Mouse (Mus musculus): ENCODE measurements around the gene Cfap20. TPM values are rescaled to one million over a fixed set of nuclear protein-coding genes. Genes with fewer than 3 reads are reported as not detected.

The Cfap20 gene
- polyA plus RNA-seq, 1 experiment from 2014 or later, result 151 TPM

DNA sequence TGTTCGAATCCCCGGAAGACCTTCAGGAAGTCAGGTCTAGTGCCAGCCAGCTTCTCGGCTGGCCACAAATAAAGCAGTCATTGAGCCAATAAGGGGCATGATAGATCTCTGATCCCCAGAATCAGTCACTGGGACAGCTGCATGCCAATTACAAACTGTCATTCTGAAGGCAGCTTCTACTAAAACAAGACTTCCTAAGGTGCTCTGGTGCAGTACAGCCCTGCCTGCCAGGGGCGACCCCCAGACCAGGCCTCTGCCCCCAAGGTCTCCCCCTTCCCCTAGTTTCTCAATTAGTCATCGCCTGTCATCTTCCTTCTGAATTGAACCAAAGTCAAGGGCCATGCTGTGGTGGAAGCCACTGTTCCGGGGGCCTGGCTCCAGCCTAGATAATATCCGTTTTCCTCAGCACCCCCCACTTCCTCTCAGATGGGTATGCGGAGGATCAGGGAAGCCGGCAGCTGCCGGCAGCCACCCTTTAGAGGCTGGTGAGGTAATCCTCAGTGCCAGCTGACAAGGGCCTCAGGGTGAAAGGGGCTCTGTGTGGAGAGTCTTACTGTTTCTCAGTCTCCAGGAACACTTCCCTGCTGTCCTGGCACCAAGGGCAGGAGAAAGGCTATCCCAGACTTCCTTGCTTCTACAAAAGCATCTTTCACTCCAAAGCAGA lies 23.2 kb downstream of the Cfap20 start:
- Histone ChIP-seq H3K4me2 (peak overlapping the region; percentile 24), H3K27ac (replicated peaks) (peak overlapping the region; percentile 54), H3K9ac (peak overlapping the region; percentile 33), H3K36me3 (no peaks in the 10 kb centered on the region), H3K27me3 (replicated peaks) (no peaks in the 10 kb centered on the region), H3K9me3 (no peaks in the 10 kb centered on the region), H3K4me3 (no peak overlapping the region), H3K4me1 (peaks cover 17% of the 10 kb centered on the region)
- WGBS, result 26% methylated on average over 10 of the region's 10 CpGs
- ATAC-seq (ENCODE audit: extremely low read depth, insufficient number of reproducible peaks, low FRiP score, low TSS enrichment), result no peak

DNA sequence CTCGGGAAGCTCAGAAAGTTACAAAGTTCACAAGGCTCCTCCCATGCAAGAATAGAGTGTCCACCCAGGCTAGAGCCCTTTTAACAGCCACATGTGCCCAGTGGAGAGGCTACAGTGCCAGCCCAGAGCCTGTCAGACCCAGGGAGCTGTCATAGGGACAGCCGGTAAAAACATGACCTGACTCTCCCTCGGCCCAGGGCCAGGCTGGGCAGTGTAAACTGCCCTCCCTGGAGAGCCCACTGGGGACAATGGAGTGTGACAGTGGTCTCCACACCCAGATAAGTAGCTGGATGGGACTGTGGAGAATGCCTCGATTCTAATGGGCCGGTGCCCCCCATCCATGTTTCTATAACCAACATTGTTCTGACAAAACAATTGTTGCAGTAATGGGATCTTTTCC lies 25.2 kb downstream of the Cfap20 start:
- no peak overlapping the region; the same call in 1 of the 2 replicates for H3K27ac ChIP-seq (replicated peaks)
- no peak for ATAC-seq (ENCODE audit: extremely low read depth, insufficient number of reproducible peaks, low FRiP score, low TSS enrichment)
- H3K9ac ChIP-seq, result no peak overlapping the region

DNA sequence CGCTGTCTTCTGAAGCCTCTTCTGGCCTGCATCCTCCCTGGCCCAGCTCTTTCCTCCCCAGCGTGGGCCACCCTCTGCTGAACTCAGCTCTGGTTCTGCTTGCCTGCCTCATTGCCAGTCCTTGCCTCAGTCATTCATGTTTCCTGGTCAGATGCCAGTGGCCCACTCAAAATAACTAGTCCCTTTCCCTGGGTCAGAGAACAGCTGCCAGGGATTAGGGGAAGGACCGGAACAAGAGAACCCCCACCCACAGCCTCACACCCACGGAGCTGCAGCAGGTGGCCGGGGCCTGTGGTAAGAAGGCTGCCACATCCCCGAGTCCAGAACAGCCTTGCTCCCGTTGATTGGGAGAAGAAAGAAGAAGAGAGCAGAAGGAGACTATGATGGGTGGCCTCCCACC lies 33.6 kb downstream of the Cfap20 start:
- Histone ChIP-seq H3K9ac (no peak overlapping the region), H3K4me3 (no peak overlapping the region)
- no peak for ATAC-seq (ENCODE audit: extremely low read depth, insufficient number of reproducible peaks, low FRiP score, low TSS enrichment)

More for the DNA sequence above, 25.2 kb downstream of the Cfap20 start:
- H3K36me3 ChIP-seq, result no peaks in the 10 kb centered on the region
- H3K4me2 ChIP-seq, result no peak overlapping the region
- no peak overlapping the region for H3K4me3 ChIP-seq
- 62% methylated on average over 5 of the region's 5 CpGs for WGBS
- peaks cover 17% of the 10 kb centered on the region for H3K4me1 ChIP-seq
- no peaks in the 10 kb centered on the region for H3K27me3 ChIP-seq (replicated peaks)
- H3K9me3 ChIP-seq, result no peaks in the 10 kb centered on the region

DNA sequence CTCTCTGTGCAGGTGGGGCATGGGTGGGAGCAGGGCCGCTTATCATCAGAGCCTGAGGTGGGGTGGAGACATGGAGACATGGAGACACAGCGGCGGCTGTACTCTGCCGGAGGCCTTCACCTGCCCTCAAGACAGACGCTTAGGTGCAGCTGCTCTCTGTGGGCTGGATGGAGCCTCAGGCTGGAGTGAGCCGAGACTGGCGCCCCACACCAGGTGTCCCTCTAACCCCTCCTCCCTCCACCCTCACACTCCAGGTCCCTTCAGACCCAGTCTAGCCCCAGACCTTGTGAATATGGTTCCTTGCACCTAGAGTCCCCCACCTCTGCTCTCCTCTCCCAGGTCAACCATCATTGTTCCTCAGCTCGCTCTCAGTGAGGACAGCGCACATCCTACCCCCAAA lies 35.5 kb downstream of the Cfap20 start:
- 76% methylated on average over 9 of the region's 9 CpGs for WGBS
- Histone ChIP-seq H3K9me3 (no peaks in the 10 kb centered on the region), H3K27ac (replicated peaks) (no peak overlapping the region), H3K4me3 (no peak overlapping the region), H3K4me2 (no peak overlapping the region), H3K4me1 (peaks cover 38% of the 10 kb centered on the region), H3K36me3 (no peaks in the 10 kb centered on the region), H3K27me3 (replicated peaks) (no peaks in the 10 kb centered on the region), H3K9ac (no peak overlapping the region)
- ATAC-seq (ENCODE audit: extremely low read depth, insufficient number of reproducible peaks, low FRiP score, low TSS enrichment), result no peak

More for the DNA sequence above, 33.6 kb downstream of the Cfap20 start:
- no peak overlapping the region for H3K27ac ChIP-seq (replicated peaks)
- H3K27me3 ChIP-seq (replicated peaks), result no peaks in the 10 kb centered on the region
- H3K4me2 ChIP-seq, result no peak overlapping the region
- peaks cover 18% of the 10 kb centered on the region for H3K4me1 ChIP-seq
- H3K9me3 ChIP-seq, result no peaks in the 10 kb centered on the region
- no peaks in the 10 kb centered on the region for H3K36me3 ChIP-seq
- WGBS, result 79% methylated on average over 7 of the region's 7 CpGs

DNA sequence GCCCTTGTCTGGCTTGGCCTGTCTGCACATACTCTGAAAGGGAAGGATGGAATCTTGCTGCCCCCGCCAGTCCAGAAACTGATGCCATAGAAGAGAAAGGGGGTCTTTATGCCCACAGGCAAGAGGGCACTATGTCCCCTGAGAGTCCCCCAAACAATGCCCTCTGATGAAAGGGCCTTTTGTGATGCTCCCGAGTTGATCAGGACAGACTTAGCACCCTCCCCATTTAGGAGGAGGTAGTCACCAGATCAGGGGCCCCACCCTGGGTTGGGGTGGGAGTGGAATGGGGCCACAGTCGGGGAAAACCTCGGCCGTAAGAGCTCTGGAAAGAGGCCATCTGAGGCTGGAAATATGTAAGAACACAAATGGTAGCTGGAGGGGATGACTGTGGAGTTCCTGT lies 37.5 kb downstream of the Cfap20 start:
- H3K9me3 ChIP-seq, result no peaks in the 10 kb centered on the region
- H3K4me3 ChIP-seq, result no peak overlapping the region
- no peaks in the 10 kb centered on the region for H3K27me3 ChIP-seq (replicated peaks)
- H3K36me3 ChIP-seq, result no peaks in the 10 kb centered on the region
- ATAC-seq (ENCODE audit: extremely low read depth, insufficient number of reproducible peaks, low FRiP score, low TSS enrichment), result no peak
- peak overlapping the region; percentile 59 for H3K27ac ChIP-seq (replicated peaks)
- H3K4me1 ChIP-seq, result peaks cover 53% of the 10 kb centered on the region
- 31% methylated on average over 5 of the region's 5 CpGs for WGBS
- no peak overlapping the region for H3K4me2 ChIP-seq
- H3K9ac ChIP-seq, result peak overlapping the region; percentile 12; the same call in 1 of the 2 replicates

DNA sequence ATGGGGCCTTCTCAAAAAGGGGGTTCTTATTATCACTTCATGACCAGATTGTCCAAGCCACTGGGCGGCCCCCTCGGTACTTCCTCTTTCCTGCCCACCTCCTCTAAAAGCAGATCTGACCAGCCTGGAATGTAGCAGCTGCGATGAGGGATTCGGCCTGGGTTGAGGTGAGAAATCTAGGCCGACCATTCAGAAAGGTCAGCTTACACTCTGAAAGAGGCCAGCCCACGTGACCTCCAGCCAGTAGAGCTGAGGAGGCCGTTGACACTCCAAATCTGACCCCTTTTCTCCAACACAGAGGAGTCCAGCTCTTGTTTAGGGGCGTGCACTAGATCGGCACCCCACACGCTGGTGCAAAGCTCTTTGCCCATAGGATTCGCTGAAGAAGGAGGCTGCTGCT lies 37.9 kb downstream of the Cfap20 start:
- Histone ChIP-seq H3K27me3 (replicated peaks) (no peaks in the 10 kb centered on the region), H3K27ac (replicated peaks) (peak overlapping the region; percentile 59), H3K9me3 (no peaks in the 10 kb centered on the region), H3K4me1 (peaks cover 56% of the 10 kb centered on the region), H3K4me3 (no peak overlapping the region), H3K36me3 (no peaks in the 10 kb centered on the region), H3K4me2 (no peak overlapping the region), H3K9ac (peak overlapping the region; percentile 12; the same call in 1 of the 2 replicates)
- no peak for ATAC-seq (ENCODE audit: extremely low read depth, insufficient number of reproducible peaks, low FRiP score, low TSS enrichment)
- 39% methylated on average over 11 of the region's 11 CpGs for WGBS

DNA sequence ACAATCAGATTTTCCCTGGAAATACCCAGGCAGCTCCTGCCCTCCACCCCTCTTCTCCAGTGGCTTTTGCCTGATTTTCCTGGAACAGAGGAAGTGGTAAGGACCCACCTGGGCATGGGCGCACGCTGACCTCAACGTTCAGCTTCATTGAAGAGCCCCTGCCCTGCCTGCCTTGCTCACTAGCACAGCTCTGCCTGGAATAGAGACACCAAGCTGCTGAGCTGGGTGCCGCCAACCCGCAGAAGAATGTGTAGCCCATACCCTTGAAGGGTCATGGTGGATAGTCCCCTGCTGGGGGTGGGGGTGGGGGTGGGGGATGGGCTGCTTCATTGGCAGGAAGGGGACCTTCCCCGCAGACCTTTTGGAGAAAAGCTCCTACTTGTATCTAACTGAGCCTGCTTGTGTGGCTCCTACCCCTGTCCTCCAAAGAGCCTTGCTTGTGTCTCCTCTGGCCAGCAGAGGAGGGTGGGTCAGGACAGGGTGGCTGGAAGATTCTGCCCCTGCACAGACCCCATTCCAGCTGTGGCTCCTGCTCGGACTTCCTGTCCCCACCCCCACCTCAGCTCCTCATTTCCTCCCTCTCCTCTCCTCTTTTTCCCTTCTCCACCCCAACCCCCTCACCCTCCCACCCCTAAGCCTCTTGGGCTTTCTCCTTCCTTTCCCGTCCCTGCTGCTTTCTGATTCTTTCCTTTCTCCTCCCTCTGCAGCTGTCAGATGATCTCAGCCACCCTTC lies 39.3 kb downstream of the Cfap20 start:
- Histone ChIP-seq H3K4me2 (peak overlapping the region; percentile 28; the same call in 1 of the 2 replicates), H3K4me3 (no peak overlapping the region), H3K27ac (replicated peaks) (peak overlapping the region; percentile 59), H3K9ac (peak overlapping the region; percentile 65), H3K27me3 (replicated peaks) (no peaks in the 10 kb centered on the region), H3K9me3 (no peaks in the 10 kb centered on the region), H3K4me1 (peaks cover 64% of the 10 kb centered on the region), H3K36me3 (no peaks in the 10 kb centered on the region)
- WGBS, result 26% methylated on average over 8 of the region's 8 CpGs
- ATAC-seq (ENCODE audit: extremely low read depth, insufficient number of reproducible peaks, low FRiP score, low TSS enrichment), result 0 out of 2 replicates have a peak, but pooled peaks have one; percentile 27

DNA sequence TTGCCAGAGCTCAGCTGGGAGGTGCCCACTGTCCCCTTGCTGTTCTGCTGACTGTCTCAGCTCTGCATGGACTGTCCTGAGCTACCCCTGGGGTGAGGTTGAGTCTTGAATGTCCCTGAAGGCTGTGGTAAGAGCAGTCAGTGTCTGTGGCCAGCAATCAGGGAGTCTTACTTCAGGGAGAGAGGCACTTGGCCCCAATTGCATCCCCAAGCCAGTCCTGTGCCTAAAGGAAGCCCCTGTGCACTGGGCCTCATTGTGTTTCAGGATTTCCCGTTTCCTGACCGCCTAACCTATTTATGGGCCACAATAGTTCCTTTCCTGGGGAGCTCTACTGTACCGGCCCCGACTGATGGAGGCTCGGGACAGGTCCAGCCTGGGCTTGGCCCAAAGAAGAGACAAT lies 42.1 kb downstream of the Cfap20 start:
- Histone ChIP-seq H3K9ac (peak overlapping the region; percentile 25; the same call in 1 of the 2 replicates), H3K9me3 (no peaks in the 10 kb centered on the region), H3K4me1 (peaks cover 64% of the 10 kb centered on the region), H3K36me3 (no peaks in the 10 kb centered on the region), H3K4me2 (no peak overlapping the region), H3K27me3 (replicated peaks) (no peaks in the 10 kb centered on the region), H3K27ac (replicated peaks) (peak overlapping the region; percentile 79), H3K4me3 (no peak overlapping the region)
- 64% methylated on average over 5 of the region's 5 CpGs for WGBS
- no peak for ATAC-seq (ENCODE audit: extremely low read depth, insufficient number of reproducible peaks, low FRiP score, low TSS enrichment)

DNA sequence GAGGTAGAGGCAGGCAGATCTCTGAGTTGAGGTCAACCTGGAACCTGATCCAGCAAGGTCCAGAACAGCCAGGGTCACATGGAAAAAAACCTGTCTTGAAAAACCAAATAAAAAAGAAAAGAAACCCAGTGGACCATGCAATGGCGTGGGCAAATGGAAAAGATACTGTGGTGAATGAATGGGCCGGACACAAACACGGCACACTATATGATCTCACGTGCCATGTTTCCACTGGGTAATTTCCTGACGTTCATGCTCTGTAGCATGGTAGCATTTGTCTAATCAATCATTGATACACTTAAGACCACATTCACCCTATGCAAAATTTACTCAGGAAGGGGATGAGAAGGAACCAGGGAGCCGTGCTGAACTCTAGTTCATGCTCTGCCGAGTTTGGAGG lies 43.6 kb downstream of the Cfap20 start:
- no peak overlapping the region for H3K4me2 ChIP-seq
- H3K27me3 ChIP-seq (replicated peaks), result no peaks in the 10 kb centered on the region
- H3K4me3 ChIP-seq, result no peak overlapping the region
- peaks cover 49% of the 10 kb centered on the region for H3K4me1 ChIP-seq
- WGBS, result 68% methylated on average over 7 of the region's 7 CpGs
- ATAC-seq (ENCODE audit: extremely low read depth, insufficient number of reproducible peaks, low FRiP score, low TSS enrichment), result no peak
- no peaks in the 10 kb centered on the region for H3K36me3 ChIP-seq
- H3K9ac ChIP-seq, result no peak overlapping the region
- no peaks in the 10 kb centered on the region for H3K9me3 ChIP-seq
- peak overlapping the region; percentile 50 for H3K27ac ChIP-seq (replicated peaks)

DNA sequence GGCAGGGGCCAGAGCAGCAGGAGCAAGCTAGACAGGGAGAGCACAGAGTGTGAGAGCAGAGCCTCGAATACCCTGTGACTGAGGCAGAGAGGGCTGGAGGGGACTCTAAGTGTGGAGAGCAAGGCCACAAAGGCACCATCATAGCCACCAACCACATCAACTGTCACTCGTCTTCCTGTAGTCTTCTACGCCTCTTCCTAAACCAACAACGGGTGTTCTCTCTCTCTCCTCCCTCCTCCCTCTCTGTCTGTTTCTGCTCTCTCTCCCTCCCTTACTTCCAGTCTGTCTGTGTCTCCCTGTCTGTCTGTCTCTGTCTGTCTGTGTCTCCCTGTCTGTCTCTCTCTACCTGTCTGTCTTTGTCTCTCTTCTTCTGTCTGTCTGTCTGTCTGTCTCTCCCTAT lies 44.4 kb downstream of the Cfap20 start:
- H3K27me3 ChIP-seq (replicated peaks), result no peaks in the 10 kb centered on the region
- ATAC-seq (ENCODE audit: extremely low read depth, insufficient number of reproducible peaks, low FRiP score, low TSS enrichment), result no peak
- peaks cover under 1% of the 10 kb centered on the region; the same call in 1 of the 2 replicates for H3K9me3 ChIP-seq
- no peaks in the 10 kb centered on the region for H3K36me3 ChIP-seq
- peak overlapping the region; percentile 50; the same call in 1 of the 2 replicates for H3K27ac ChIP-seq (replicated peaks)
- peaks cover 42% of the 10 kb centered on the region for H3K4me1 ChIP-seq
- H3K4me2 ChIP-seq, result no peak overlapping the region
- H3K4me3 ChIP-seq, result no peak overlapping the region
- WGBS, result 37% methylated on average over 4 of the region's 4 CpGs
- no peak overlapping the region for H3K9ac ChIP-seq

DNA sequence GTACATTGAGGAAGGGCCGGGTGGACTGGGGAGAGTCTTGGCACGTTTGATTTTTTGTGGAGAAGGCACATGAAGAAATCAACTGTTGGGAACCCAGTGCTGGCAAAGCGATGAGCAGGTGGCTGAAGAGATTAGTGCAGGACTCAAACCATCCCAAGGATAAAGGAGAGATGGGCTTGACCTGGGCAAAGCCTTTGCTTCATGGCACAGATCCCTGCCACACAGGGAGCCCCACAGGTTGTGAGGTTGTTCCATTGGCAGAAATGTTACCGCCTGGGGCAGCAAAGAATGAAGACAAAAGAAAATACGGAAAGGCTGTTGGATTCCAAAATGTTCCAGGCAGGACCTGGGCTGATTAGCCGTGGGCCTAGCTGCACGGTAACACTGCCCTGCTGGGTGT lies 46.7 kb downstream of the Cfap20 start:
- Histone ChIP-seq H3K36me3 (no peaks in the 10 kb centered on the region), H3K27ac (replicated peaks) (no peak overlapping the region), H3K9ac (no peak overlapping the region), H3K4me2 (no peak overlapping the region), H3K9me3 (peaks cover 4% of the 10 kb centered on the region; the same call in 1 of the 2 replicates), H3K27me3 (replicated peaks) (no peaks in the 10 kb centered on the region), H3K4me3 (no peak overlapping the region), H3K4me1 (peaks cover 19% of the 10 kb centered on the region)
- no peak for ATAC-seq (ENCODE audit: extremely low read depth, insufficient number of reproducible peaks, low FRiP score, low TSS enrichment)
- 82% methylated on average over 7 of the region's 7 CpGs for WGBS
